Mouse (Mus musculus) midbrain, postnatal 0 days (tissue): ENCODE results near the gene Dennd5a. TPM values are rescaled to one million over a fixed set of nuclear protein-coding genes. Genes with fewer than 3 reads are reported as not detected.

ENCODE experiments used
- ATAC-seq: fragments of 200-750 bp; cut with Nextera tagmentation; 2 replicates; pipeline ENCODE4 v1.8.0; 2017; ENCODE audit warnings: moderate number of reproducible peaks, mild to moderate bottlenecking, moderate TSS enrichment, moderate library complexity; ENCODE audit not compliant: low FRiP score
- DNase-seq: peaks from one replicate; pipeline ENCODE4 v3.0.0-alpha.2; 2015; ENCODE audit warnings: low spot score
- H3K27ac ChIP-seq: fragments of 300-500 bp; sonication (generic); 2 replicates; pipeline ENCODE4 v1.5.1; 2014; ENCODE audit warnings: low read depth, mild to moderate bottlenecking, low read length, mixed read lengths
- H3K27me3 ChIP-seq: fragments of 300-500 bp; sonication (generic); 2 replicates; pipeline ENCODE4 v1.6.1; 2014; ENCODE audit warnings: low read length, control low read depth, mixed read lengths; ENCODE audit not compliant: insufficient read depth
- H3K36me3 ChIP-seq: fragments of 300-500 bp; sonication (generic); 2 replicates; pipeline ENCODE4 v1.6.1; 2014; ENCODE audit warnings: low read length, control low read depth, mixed read lengths; ENCODE audit not compliant: insufficient read depth
- H3K4me1 ChIP-seq: fragments of 300-500 bp; sonication (generic); 2 replicates; pipeline ENCODE4 v1.6.1; 2014; ENCODE audit warnings: mild to moderate bottlenecking, control low read depth, antibody characterized with exemption, low read length, mixed read lengths; ENCODE audit not compliant: insufficient read depth
- H3K4me2 ChIP-seq: fragments of 300-500 bp; sonication (generic); 2 replicates; pipeline ENCODE4 v1.6.1; 2014; ENCODE audit warnings: low read depth, mild to moderate bottlenecking, low read length, mixed read lengths; ENCODE audit not compliant: poor library complexity, severe bottlenecking
- H3K4me3 ChIP-seq: fragments of 300-500 bp; sonication (generic); 2 replicates; pipeline ENCODE4 v1.5.1; 2014; ENCODE audit warnings: low read depth, mild to moderate bottlenecking, low read length, moderate library complexity
- H3K9ac ChIP-seq: fragments of 300-500 bp; sonication (generic); replicated peaks from 2 replicates; pipeline ENCODE4 v1.6.1; 2014; ENCODE audit warnings: mild to moderate bottlenecking, low read length, moderate library complexity, mixed read lengths; ENCODE audit not compliant: poor library complexity, severe bottlenecking
- H3K9me3 ChIP-seq: fragments of 300-500 bp; sonication (generic); 2 replicates; pipeline ENCODE4 v1.6.1; 2016; ENCODE audit warnings: low read length, control low read depth
- CTCF ChIP-seq: IDR thresholded peaks from 2 replicates; pipeline ENCODE4 v1.5.1; 2016; ENCODE audit warnings: antibody characterized with exemption, mild to moderate bottlenecking
- WGBS: fragments of 180-500 bp; shearing (Covaris S2); extraction: QIAGEN DNeasy Blood & Tissue Kit; methylation state at CpG from one replicate; pipeline ENCODE4 v1.1.7; 2014; 5-methylcytosine and 5-hydroxymethylcytosine counted together
- polyA plus RNA-seq: library from polyadenylated mRNA; unstranded; fragments of >200 nt; fragmentation: Nextera tagmentation; extraction: Ambion mirVana; gene quantifications from 2 replicates; pipeline ENCODE4 v1.2.1, GENCODE M21; 2015
- total RNA-seq: library from RNA; depleted of rRNA; stranded (reverse); fragments of >200 nt; gene quantifications from 2 replicates; pipeline ENCODE4 v1.2.3, GENCODE M21; 2014

Dennd5a gene
- total and polyA plus RNA-seq, 2 experiments from 2014 or later = 28.7 to 185 TPM

- Histone ChIP-seq H3K27me3 (no peaks in the 10 kb centered on the region), H3K9ac (no peak overlapping the region), H3K4me3 (no peak overlapping the region), H3K4me1 (no peaks in the 10 kb centered on the region), H3K27ac (peak overlapping the region; percentile 51), H3K4me2 (no peak overlapping the region), H3K9me3 (no peaks in the 10 kb centered on the region; the same call in 1 of the 2 replicates), H3K36me3 (peaks cover 5% of the 10 kb centered on the region)
- WGBS = 46% methylated on average over 11 of the region's 11 CpGs
- DNase-seq (peak; percentile 81), ATAC-seq (peak; percentile 64; the same call in 1 of the 2 replicates)
- TF ChIP-seq CTCF = no peak
Measured at GRCm38 (mm10) chr7:109967805-109968579, 7.7 kb upstream of the Dennd5a start.

- DNase-seq (no peak), ATAC-seq (no peak)
- Histone ChIP-seq H3K9me3 (no peaks in the 10 kb centered on the region; the same call in 1 of the 2 replicates), H3K9ac (no peak overlapping the region), H3K4me1 (no peaks in the 10 kb centered on the region; the same call in 1 of the 2 replicates), H3K27me3 (no peaks in the 10 kb centered on the region), H3K27ac (no peak overlapping the region), H3K4me3 (no peak overlapping the region), H3K4me2 (no peak overlapping the region), H3K36me3 (no peaks in the 10 kb centered on the region)
- no peak; the same call in 1 of the 2 replicates for TF ChIP-seq CTCF
Measured at GRCm38 (mm10) chr7:109965658-109966057, 5.4 kb upstream of the Dennd5a start.

GRCm38 (mm10) chr7:109963707-109964106 is 3.4 kb upstream of the Dennd5a start:
- Histone ChIP-seq H3K27ac (no peak overlapping the region), H3K36me3 (no peaks in the 10 kb centered on the region), H3K9me3 (no peaks in the 10 kb centered on the region; the same call in 1 of the 2 replicates), H3K4me1 (peaks cover 3% of the 10 kb centered on the region), H3K4me2 (no peak overlapping the region), H3K9ac (no peak overlapping the region), H3K4me3 (no peak overlapping the region), H3K27me3 (no peaks in the 10 kb centered on the region)
- DNase-seq (no peak), ATAC-seq (no peak)
- 98% methylated on average over 4 of the region's 4 CpGs for WGBS
- no peak for TF ChIP-seq CTCF

GRCm38 (mm10) chr7:109962596-109962995 is 2.3 kb upstream of the Dennd5a start:
- TF ChIP-seq CTCF = no peak
- WGBS = 81% methylated on average over 4 of the region's 4 CpGs

GRCm38 (mm10) chr7:109961570-109961969 is 1.3 kb upstream of the Dennd5a start:
- no peak for TF ChIP-seq CTCF
- Histone ChIP-seq H3K9ac (no peak overlapping the region), H3K4me3 (no peak overlapping the region), H3K4me2 (no peak overlapping the region), H3K36me3 (no peaks in the 10 kb centered on the region), H3K27ac (no peak overlapping the region), H3K27me3 (no peaks in the 10 kb centered on the region), H3K4me1 (peaks cover 12% of the 10 kb centered on the region), H3K9me3 (no peaks in the 10 kb centered on the region; the same call in 1 of the 2 replicates)
- WGBS = 87% methylated on average over 2 of the region's 2 CpGs
- no peak for ATAC-seq
- DNase-seq = no peak

More at GRCm38 (mm10) chr7:109962596-109962995, 2.3 kb upstream of the Dennd5a start:
- no peaks in the 10 kb centered on the region for H3K27me3 ChIP-seq
- H3K9ac ChIP-seq = no peak overlapping the region
- H3K36me3 ChIP-seq = no peaks in the 10 kb centered on the region
- H3K4me3 ChIP-seq = no peak overlapping the region
- no peak for ATAC-seq
- H3K4me1 ChIP-seq = peaks cover 8% of the 10 kb centered on the region
- H3K4me2 ChIP-seq = no peak overlapping the region
- no peaks in the 10 kb centered on the region; the same call in 1 of the 2 replicates for H3K9me3 ChIP-seq
- no peak overlapping the region for H3K27ac ChIP-seq
- no peak for DNase-seq

GRCm38 (mm10) chr7:109960613-109961154 is 414 bp upstream of the Dennd5a start:
- 6% methylated on average over 13 of the region's 13 CpGs for WGBS
- H3K9ac ChIP-seq = peak overlapping the region; percentile 94
- DNase-seq (no peak), ATAC-seq (peak; percentile 10)
- H3K4me2 ChIP-seq = peak overlapping the region; percentile 65
- H3K4me3 ChIP-seq = peak overlapping the region; percentile 87
- peaks cover 12% of the 10 kb centered on the region for H3K4me1 ChIP-seq
- no peaks in the 10 kb centered on the region for H3K36me3 ChIP-seq
- H3K27ac ChIP-seq = peak overlapping the region; percentile 84
- H3K27me3 ChIP-seq = no peaks in the 10 kb centered on the region
- no peak for TF ChIP-seq CTCF
- no peaks in the 10 kb centered on the region; the same call in 1 of the 2 replicates for H3K9me3 ChIP-seq
